Mouse (Mus musculus): ENCODE measurements at regions not wholly inside any gene's neighbourhood (a gene's known extent, or its start where the extent isn't known, plus 50 kb on each side); places are given as distances from the start of the nearest gene placed in this dataset.

GRCm38 (mm10) chr13:28774649-28775048 is 178.9 kb downstream of the Sox4 start:
- H3K4me3 ChIP-seq (replicated peaks in 1 of 3; ENCODE audit: low read depth in 2 of 3, low read length in 2 of 3, poor library complexity in 1 of 3): no peak overlapping the region
- dilution Hi-C loops (cut with MboI; ENCODE audit: extremely low pct_ligation_motif_present, extremely low pct_unique_long_range_greater_than_20kb, low sequenced_read_pairs): no loop called here
- H3K27ac ChIP-seq (ENCODE audit: insufficient read depth, low read depth): no peak overlapping the region
- no peaks in the 10 kb centered on the region for H3K27me3 ChIP-seq (replicated peaks)
- H3K4me2 ChIP-seq (ENCODE audit: insufficient read depth, low read depth, poor library complexity, severe bottlenecking): no peak overlapping the region
- in situ Hi-C loops (cut with MboI; ENCODE audit: low pct_ligation_motif_present, low pct_unique_long_range_greater_than_20kb, low sequenced_read_pairs): no loop called here
- no peaks in the 10 kb centered on the region for H3K9me3 ChIP-seq (replicated peaks; ENCODE audit: low read length)
- H3K36me3 ChIP-seq (replicated peaks in 1 of 2; ENCODE audit: control insufficient read depth in 1 of 2, insufficient read depth in 1 of 2, low read length in 1 of 2): no peaks in the 10 kb centered on the region
- DNase-seq (ENCODE audit: extremely low read depth): no peak
- TF ChIP-seq SMC3 (IDR thresholded peaks at IDR 0.05; ENCODE audit: low read depth, low read length) (no peak), MAX (IDR thresholded peaks at IDR 0.05; ENCODE audit: low read length) (no peak), IRF4 (IDR thresholded peaks at IDR 0.05; ENCODE audit: low read depth, low read length) (no peak), MYC (IDR thresholded peaks at IDR 0.05; ENCODE audit: low read depth, low read length) (no peak), KAT2A (IDR thresholded peaks at IDR 0.05; ENCODE audit: insufficient replicate concordance, low read length) (no peak), ZNF384 (IDR thresholded peaks at IDR 0.05; ENCODE audit: low read depth, low read length) (no peak), TCF12 (IDR thresholded peaks at IDR 0.05; ENCODE audit: low read depth, low read length) (no peak), NELFE (IDR thresholded peaks at IDR 0.05; ENCODE audit: low read depth, low read length) (no peak), POLR2AphosphoS2 (IDR thresholded peaks at IDR 0.05; ENCODE audit: low read depth, low read length) (no peak), E2F4 (IDR thresholded peaks at IDR 0.05; ENCODE audit: insufficient replicate concordance, low read depth, low read length) (no peak)
- no peak overlapping the region for H3K9ac ChIP-seq (ENCODE audit: insufficient read depth, low read depth)
- H3K79me2 ChIP-seq (replicated peaks; ENCODE audit: control insufficient read depth, extremely low read depth, insufficient read depth, poor library complexity, severe bottlenecking): no peaks in the 10 kb centered on the region
- H3K4me1 ChIP-seq (ENCODE audit: control insufficient read depth in 1 of 2, insufficient read depth in 2 of 2): peaks cover 0 to 5% of the 10 kb centered on the region in 2 experiments; a peak in 2 of 4 replicates

- no peak overlapping the region for H3K4me3 ChIP-seq (replicated peaks in 1 of 3; ENCODE audit: low read depth in 2 of 3, low read length in 2 of 3, poor library complexity in 1 of 3)
- H3K27ac ChIP-seq (ENCODE audit: insufficient read depth, low read depth): no peak overlapping the region
- TF ChIP-seq NRF1 (IDR thresholded peaks at IDR 0.05; ENCODE audit: low read depth, low read length): no peak
- no peak for TF ChIP-seq SMC3 (IDR thresholded peaks at IDR 0.05; ENCODE audit: low read depth, low read length)
- no peak for TF ChIP-seq KAT2A (IDR thresholded peaks at IDR 0.05; ENCODE audit: insufficient replicate concordance, low read length)
- TF ChIP-seq JUND (conservative IDR thresholded peaks at IDR 0.05; ENCODE audit: low read depth, low read length): no peak
- no peak for TF ChIP-seq MYC (IDR thresholded peaks at IDR 0.05; ENCODE audit: low read depth, low read length)
- TF ChIP-seq RCOR1 (conservative IDR thresholded peaks at IDR 0.05; ENCODE audit: low read depth, low read length): no peak
- no peak for TF ChIP-seq MEF2A (IDR thresholded peaks at IDR 0.05; ENCODE audit: borderline replicate concordance, low read depth, low read length)
- H3K79me2 ChIP-seq (replicated peaks; ENCODE audit: control insufficient read depth, extremely low read depth, insufficient read depth, poor library complexity, severe bottlenecking): no peaks in the 10 kb centered on the region
- no peaks in the 10 kb centered on the region for H3K36me3 ChIP-seq (replicated peaks in 1 of 2; ENCODE audit: control insufficient read depth in 1 of 2, insufficient read depth in 1 of 2, low read length in 1 of 2)
- no peaks in the 10 kb centered on the region for H3K27me3 ChIP-seq (replicated peaks)
- peaks cover 0 to 6% of the 10 kb centered on the region in 2 experiments; a peak in 2 of 4 replicates for H3K4me1 ChIP-seq (ENCODE audit: control insufficient read depth in 1 of 2, insufficient read depth in 2 of 2)
- no peak overlapping the region for H3K9ac ChIP-seq (ENCODE audit: insufficient read depth, low read depth)
- dilution Hi-C loops (cut with MboI; ENCODE audit: extremely low pct_ligation_motif_present, extremely low pct_unique_long_range_greater_than_20kb, low sequenced_read_pairs) (no loop called here), in situ Hi-C loops (cut with MboI; ENCODE audit: low pct_ligation_motif_present, low pct_unique_long_range_greater_than_20kb, low sequenced_read_pairs) (no loop called here)
- H3K9me3 ChIP-seq (replicated peaks; ENCODE audit: low read length): no peaks in the 10 kb centered on the region
- no peak overlapping the region for H3K4me2 ChIP-seq (ENCODE audit: insufficient read depth, low read depth, poor library complexity, severe bottlenecking)
- DNase-seq (ENCODE audit: extremely low read depth): no peak
Measured at GRCm38 (mm10) chr13:28773466-28773865, 180.0 kb downstream of the Sox4 start.

Measured in CH12.LX (cell line).